Mouse (Mus musculus) T-helper 2 cell (primary cell): ENCODE measurements around the gene Cybc1.

ENCODE experiments used
- in situ Hi-C: fragments of 300-600 bp; cut with MboI, MseI; formaldehyde crosslinking; loops from one replicate; pipeline ENCODE4 v1.15.1; 2025; ENCODE audit warnings: high pct_unique_total_duplicates

Gene Cybc1

GRCm38 (mm10) chr11:121216831-121217230 is 12.3 kb downstream of the Cybc1 start:
- in situ Hi-C loops = no loop called here

- in situ Hi-C loops = loop anchor here (5.0 kb wide), 1 partner anchor 62 kb away; no protein-coding TSS in a partner anchor
Measured at GRCm38 (mm10) chr11:121204161-121205006, 24.7 kb downstream of the Cybc1 start, which contains the start of the genes Hexdc and Ogfod3. Gene Hexdc, plus strand, starts transcription at chr11:121204433. Gene Ogfod3, minus strand, starts transcription at chr11:121204711.

GRCm38 (mm10) chr11:121203859-121204160 is 25.3 kb downstream of the Cybc1 start:
- in situ Hi-C loops = loop anchor here (5.0 kb wide), 1 partner anchor 62 kb away; no protein-coding TSS in a partner anchor

- in situ Hi-C loops = loop anchor here (5.0 kb wide), 1 partner anchor 59 kb away; no protein-coding TSS in a partner anchor
Measured at GRCm38 (mm10) chr11:121201436-121202198, 27.5 kb downstream of the Cybc1 start.

GRCm38 (mm10) chr11:121200781-121201180 is 28.3 kb downstream of the Cybc1 start:
- in situ Hi-C loops = loop anchor here (5.0 kb wide), 1 partner anchor 58 kb away; no protein-coding TSS in a partner anchor

GRCm38 (mm10) chr11:121199851-121200250 is 29.3 kb downstream of the Cybc1 start:
- in situ Hi-C loops = loop anchor here (5.0 to 10.0 kb wide), 2 partner anchors 58 to 605 kb away; no protein-coding TSS in a partner anchor

- in situ Hi-C loops = loop anchor here (10.0 kb wide), 1 partner anchor 606 kb away; no protein-coding TSS in a partner anchor
Measured at GRCm38 (mm10) chr11:121198622-121199021, 30.5 kb downstream of the Cybc1 start.

- in situ Hi-C loops = loop anchor here (10.0 kb wide), 1 partner anchor 611 kb away; no protein-coding TSS in a partner anchor
Measured at GRCm38 (mm10) chr11:121193415-121193814, 35.7 kb downstream of the Cybc1 start.

- in situ Hi-C loops = loop anchor here (10.0 kb wide), 1 partner anchor 612 kb away; no protein-coding TSS in a partner anchor
Measured at GRCm38 (mm10) chr11:121192742-121193141, 36.4 kb downstream of the Cybc1 start.

- in situ Hi-C loops = loop anchor here (10.0 kb wide), 1 partner anchor 615 kb away; no protein-coding TSS in a partner anchor
Measured at GRCm38 (mm10) chr11:121189681-121190080, 39.4 kb downstream of the Cybc1 start.

GRCm38 (mm10) chr11:121176285-121177270 is 52.5 kb downstream of the Cybc1 start:
- in situ Hi-C loops = no loop called here

GRCm38 (mm10) chr11:121174234-121174633 is 54.9 kb downstream of the Cybc1 start:
- in situ Hi-C loops = no loop called here

GRCm38 (mm10) chr11:121173203-121173602 is 55.9 kb downstream of the Cybc1 start:
- in situ Hi-C loops = no loop called here
